Mouse (Mus musculus) MEL-GATA-1-ER (cell line): Measurements from ENCODE around the gene Slc22a3.

Source experiments
- DNase-seq: peaks from one replicate; pipeline ENCODE4 v3.0.0-alpha.2; 2012; ENCODE audit warnings: low read depth; ENCODE audit errors: extremely low read depth

Gene Slc22a3

DNA sequence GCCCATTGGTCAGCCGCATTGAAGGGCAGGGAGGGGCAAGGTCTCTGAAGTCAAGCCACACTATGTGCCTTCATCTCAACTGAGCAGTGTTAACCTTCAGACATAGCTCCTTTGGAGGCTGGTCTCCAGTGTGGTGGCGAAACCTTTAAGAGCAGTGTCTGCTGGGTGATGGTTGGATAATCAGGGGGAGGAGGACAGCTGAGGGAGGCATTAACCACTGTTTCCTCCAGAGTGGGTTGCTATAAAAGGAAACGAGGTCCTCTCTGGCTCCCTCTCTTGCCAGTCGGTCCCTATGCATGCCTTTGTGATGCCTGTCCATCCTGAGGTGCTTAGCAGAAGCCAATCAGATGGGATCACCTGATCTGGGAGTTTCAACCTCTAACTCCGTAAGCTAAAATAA is 38.8 kb downstream of the Slc22a3 start:
- no peak for DNase-seq

DNA sequence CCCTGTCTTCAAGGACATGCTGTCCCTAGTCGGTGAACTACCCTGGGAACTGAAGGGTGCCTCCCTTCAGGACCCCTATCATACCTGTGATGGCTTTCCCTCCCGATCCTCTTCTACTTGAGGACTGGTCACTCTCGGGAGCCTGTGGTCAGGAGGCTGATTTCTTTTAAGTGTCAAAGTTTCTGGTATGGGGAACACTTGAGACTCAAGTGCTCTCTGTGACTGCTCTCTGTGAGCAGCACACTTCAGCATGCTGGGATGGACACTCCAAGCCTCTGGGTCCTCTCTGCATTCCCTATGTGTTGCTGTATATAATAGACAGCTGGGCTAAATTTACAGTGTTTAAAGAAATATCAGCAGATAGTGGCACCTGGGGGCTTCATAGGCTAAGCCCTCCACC is 39.9 kb downstream of the Slc22a3 start:
- DNase-seq = no peak

DNA sequence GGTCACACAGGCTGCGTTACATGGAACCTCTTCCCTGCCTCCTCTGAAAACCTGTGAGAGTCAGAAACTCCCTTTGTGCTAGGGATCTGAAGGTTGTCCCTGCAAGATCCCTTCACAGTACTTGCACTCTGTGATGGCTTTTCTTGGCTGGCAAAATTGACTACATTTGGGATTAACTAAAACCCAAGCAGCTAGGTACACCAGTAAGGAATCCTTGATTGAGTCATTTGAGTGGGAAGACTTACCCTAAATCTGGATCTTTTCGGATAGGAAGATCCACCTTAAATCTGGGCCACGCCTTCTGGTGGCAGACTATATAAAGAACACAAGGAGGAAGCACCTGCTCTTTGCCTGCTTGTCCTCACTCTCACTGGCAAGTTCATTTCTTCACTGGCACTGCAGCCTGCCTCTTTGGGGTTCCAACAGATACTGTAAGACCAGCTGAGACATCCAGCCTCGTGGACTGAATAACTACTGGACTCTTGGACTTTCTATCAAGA is 41.0 kb downstream of the Slc22a3 start:
- DNase-seq = no peak

DNA sequence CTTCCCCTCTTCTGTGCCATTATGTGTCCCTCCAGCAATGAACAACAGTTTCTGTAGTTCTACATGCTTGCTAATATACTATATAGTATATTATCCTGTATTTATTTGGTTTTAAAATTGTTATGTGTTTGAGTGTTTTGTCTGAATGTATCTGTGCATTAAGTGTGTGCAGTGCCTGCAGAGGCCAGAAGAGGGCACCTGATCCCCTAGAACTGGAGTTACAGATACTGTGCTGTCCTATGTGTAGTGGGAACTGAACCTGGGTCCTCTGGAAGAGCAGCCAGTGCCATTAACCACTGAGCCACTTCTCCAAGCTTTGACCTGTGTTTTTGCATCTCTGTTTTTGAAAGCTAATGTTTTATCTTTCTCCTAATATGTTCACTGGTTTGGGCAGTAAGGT is 46.3 kb downstream of the Slc22a3 start:
- no peak for DNase-seq

DNA sequence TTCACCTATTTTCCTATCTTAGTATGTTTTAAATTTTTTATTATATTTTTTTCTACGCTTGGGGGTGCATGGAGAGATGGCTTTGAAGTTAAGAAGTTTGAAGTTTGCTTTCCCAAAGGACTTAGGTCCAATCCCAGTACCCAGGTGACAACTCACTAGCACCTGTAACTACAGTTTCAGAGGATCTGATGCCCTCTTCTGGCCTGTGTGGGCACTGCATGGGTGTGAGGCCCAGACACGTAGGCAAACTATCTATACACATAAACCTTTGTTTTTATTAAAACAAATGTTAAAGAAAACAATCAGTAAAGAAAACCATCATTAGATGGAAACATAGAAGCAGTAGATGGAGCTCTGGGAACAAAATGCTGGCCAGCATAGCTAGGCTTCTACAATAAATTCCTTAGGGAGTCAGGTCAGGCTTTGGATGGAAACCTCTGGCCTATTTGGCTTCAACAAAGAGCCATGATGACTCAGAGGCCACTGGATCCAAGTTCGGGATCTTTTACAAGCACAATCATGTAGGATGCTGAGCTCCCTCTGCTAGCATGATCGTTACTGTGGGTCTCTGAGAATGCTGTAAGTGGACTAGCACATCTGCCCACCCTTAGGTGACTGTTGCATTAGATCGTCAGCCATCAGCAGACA is 52.2 kb downstream of the Slc22a3 start:
- no peak for DNase-seq

DNA sequence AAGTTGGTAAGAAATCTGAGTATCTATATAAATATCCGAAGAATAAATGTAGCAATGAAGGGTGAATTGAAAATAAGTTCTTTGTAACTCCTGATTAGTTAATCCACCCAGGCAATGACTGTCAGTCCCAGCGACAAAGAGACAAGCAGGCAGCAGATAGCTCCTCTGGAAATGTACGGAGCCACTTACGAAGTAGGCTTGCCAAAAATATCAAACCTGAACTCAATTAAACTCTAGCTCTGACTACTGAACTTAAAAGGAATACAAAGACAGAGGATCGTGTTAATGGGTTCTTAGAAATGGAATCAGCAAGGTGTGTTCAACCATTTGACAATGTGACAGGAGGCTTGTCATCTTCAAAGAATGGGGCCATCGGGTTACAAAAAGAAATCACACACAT is 53.8 kb downstream of the Slc22a3 start:
- DNase-seq = no peak

DNA sequence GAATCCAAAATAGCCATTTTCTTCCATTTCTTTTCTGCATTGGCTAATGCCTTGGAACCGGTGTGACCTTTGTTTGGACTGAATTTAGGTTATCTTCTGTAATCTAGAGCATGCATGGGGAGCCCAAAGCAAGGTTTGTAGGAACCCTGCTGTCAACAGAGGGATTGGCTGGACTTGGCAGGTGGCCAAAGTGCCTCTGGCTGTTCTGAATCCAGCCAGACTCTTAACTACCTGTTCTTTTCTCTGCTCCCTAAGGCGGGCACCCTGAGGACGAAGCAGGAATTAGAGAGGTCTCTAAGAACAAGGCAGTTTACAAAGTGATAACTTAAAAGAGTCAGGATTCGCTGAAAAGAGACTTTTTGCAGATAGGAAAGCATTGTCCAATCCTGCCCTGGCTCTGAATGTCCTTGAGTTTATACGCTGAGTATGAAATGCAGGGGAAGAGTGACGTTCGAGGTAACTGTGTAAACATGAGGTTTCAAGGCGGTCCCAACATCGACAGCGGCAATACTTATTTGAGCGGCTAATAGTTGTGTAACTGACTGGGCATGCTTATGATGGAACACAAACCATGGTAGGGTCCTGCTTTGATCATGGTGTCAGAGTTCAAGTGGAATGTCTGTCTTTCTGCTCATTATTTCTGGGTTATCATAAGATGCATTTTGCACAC is 54.5 kb downstream of the Slc22a3 start:
- DNase-seq = no peak

DNA sequence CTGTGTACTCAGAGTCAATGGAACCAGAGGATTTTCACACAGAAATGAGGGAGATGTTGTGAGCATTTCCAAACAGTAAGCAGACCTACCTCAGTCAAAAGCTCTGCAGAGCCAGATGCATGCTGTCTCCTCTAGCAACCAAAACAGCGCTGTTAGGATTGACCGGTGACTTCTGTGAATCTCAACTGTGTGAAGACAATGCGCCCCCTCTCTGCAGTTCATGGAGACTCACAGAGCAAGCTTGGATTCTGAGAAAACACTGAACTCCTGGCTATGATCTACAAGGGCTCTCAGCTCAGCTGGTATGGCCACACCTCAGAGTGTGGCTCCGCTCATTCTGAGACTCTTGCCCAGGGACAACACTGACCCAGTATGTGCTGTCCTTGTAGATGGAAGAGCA is 56.3 kb downstream of the Slc22a3 start:
- DNase-seq = no peak

DNA sequence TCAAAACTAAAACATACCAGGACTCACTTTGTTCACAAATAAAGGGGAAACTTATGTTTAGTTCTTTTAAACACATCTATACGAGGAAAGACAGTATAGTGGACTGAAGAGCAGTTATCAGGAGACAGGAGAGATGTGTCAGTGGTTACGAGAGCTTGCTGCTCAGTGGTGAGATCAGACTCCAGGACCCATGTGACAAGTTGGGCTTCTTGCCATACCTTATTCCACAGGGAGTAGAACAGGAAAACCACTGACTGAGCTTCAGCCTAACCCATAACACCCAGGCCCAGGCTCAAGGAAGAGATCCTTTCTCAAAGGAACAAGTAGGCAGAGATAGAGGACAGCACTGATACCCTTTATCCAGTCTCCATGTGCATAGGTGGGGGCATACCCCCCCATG is 62.9 kb downstream of the Slc22a3 start:
- no peak for DNase-seq

DNA sequence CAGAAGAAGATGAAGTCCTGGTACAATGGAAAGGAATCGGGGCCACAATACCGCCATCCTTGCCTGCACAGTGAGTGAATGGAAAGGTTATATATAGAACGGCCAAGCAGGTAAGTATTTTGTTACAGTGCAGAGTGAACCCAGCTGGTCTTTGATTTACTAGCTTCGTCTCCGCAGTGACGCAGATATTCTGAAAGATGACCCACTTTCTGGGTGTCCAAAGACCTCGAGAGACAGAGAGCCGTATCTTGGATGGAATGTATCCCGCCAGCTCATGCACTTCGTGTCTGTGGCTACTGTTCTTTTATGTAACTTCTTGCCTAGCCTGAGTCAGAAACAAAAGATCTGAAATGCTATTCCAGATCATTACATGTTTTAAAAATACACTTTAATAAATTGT is 69.7 kb downstream of the Slc22a3 start:
- DNase-seq = no peak

DNA sequence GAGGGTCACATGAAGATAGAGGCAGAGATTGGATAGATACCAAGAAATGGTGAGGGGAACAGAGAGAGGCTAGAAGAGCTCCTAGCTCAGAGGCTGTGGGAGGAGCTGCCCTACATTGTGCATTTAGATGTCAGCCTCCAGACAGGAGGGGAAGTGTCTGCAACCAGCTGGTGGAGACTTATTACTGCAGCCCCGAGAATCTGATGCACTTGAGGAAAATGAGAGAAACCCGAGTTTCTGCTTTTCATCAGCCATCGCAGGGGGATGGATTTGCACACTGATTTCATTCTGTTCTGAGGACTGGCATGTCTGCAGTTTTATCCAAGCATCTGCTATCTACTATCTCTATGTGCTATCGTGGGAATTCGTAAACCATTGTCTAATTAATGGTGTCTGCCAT is 75.8 kb downstream of the Slc22a3 start:
- DNase-seq = no peak

DNA sequence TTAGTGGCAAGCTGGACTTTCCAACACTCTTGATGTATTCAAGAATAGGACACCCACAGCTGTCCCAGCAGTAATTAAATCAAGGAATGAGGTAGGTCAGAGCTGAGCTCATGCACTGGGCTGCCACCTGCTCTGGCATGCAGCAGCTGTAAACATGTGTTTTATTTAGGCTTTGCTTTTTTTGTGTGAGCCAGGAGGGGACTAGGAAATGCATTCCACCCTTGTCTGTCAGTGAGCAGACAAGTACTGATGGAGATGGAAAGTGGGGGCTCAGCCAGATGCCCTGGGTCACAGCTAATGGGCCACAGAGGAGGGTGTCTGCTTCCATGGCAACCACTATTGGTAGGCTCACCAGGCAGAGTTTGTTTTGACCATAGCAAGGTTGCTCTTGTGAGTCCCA is 79.1 kb downstream of the Slc22a3 start:
- DNase-seq = no peak

DNA sequence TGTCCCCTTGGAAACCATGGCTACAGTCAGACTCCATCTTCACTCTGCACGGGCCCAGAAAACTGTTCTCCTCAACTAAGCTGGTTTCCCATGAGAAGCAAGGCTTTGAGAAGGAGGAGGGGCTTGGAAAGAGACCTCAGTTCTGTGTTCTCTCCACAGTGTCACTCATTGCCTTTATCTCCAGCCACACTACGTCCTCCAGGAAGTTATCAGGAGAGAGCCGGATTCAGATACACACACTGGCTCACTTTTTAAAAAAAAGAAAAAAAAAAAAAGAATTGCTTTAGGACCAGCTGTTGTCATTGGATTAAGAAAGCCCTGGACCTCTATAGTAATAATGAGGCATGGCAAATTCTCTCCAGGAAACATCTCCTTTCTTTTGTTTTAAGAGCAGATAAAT is 80.3 kb downstream of the Slc22a3 start:
- peak; percentile 84 for DNase-seq

DNA sequence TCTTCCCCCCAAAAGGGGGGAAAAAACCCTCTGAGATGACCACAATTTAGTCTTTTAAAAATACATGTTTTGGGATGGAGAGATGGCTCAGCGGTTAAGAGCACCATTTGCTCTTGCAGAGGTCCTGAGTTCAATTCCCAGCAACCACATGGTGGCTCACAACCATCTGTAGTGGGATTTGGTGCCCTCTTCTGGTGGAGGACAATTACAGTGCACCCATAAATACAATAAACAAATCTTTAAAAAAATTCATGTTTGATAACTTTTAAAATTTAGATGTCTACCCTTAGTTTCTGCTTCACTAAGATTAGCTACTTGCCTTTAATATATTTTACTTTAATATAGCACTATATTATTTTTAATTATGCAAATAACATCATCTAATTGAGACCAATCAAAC is 85.4 kb downstream of the Slc22a3 start:
- DNase-seq = no peak

DNA sequence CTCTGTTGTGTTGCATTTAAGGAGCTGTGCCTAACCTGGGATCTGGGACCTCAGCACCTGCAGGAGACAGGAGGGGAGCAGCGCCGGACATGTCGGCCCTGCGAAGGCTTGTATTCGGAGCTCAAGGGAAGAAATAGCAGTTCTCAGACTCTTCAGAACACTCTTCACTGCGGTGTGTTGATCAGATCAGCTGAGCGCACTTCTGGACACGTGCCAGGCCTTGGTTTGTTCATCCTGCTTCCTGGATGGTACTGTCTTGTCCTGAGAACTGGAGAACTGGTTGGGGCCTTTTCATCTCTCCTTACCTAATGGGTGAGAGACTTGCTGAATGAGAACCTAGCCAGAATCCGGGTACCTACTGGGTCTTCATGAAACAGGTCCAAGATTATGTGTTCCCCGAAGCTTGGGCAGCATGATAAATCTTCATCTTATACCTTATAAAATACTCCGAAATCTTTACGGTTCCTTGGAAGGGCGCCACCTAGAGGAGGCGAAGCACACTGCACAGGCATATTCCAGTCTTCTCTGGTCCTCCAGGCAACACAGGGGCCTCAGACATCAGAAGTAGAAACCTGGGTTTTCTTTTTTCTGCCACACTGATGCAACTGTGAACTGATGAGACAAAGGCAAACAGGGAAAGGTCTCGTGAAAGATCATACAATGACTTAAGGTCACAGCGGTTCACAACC is 86.5 kb downstream of the Slc22a3 start:
- DNase-seq = no peak

DNA sequence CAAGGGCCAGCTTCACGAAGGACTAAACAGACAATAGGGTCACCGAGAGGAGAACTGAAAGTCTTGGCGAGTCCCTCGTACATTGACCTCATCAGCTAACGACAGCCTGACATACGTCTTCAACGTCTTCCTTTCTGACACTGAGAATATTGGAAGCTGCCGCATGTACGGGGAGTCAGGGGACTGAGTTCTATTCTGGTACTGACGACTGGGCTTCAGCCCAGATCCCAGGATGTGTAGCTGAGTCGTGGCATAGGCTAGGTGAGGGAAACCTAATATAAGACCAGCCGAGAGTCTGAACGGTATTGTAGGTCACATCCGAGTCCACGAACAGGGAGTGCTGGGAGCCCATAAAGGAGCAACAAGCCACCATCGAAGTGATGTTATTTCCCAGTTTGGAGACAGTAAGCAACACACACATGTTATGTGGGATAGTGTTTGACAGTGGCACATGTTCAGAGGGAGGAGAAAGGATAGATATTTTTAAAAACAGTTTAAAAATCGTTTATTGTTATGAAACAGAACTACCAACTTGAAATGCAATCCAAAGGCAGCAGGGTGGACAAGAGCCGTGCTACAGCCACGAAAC is 87.9 kb downstream of the Slc22a3 start:
- DNase-seq = no peak

DNA sequence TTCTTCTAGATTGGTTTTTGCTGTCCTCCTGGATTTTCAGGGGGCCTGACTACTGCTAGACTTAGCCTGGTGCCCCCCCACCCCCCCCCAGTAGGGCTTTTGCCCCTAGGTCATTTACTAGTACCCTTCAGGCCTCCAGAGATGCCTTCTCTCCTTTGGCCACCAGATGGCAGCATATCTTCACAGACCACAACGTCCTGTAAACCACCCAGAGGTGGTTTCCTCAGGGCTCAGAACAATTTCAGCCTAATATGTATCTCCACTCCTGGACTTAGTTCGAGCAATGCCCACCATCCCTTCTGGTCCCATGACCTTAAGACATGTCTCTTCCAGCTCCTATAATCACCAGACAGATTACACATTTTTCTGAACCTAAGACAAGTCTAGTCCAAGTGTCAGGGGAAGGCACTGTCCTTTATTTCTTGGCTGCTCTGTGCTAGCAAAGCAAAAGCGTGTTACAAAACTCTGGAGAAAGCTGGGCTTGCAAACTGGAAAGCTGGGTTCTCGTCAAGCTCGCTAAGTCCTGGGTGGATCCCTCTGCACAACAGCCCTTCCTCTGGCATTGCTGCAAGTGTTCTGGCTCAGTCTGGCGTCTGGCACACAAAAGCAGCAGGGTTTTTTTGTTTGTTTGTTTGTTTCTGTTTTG is 91.1 kb downstream of the Slc22a3 start:
- DNase-seq = peak; percentile 27

DNA sequence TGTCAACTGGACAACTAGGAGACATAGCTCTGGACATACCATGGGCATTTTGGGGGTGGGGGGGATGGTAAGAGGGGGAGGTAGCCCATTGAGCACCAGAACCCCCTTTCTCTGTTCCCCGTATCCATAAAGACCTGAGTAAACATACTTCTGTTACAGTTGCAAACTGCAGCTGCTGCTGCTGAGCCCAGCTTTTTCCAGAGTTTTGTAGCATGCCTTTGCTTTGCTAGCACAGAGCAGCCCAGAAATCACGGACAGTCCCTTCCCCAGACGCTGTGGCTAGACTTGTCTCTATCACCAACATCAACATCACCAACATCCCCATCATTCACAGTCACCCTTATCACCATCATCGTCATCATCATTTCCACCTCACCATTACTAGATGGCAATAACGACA is 91.8 kb downstream of the Slc22a3 start:
- no peak for DNase-seq

DNA sequence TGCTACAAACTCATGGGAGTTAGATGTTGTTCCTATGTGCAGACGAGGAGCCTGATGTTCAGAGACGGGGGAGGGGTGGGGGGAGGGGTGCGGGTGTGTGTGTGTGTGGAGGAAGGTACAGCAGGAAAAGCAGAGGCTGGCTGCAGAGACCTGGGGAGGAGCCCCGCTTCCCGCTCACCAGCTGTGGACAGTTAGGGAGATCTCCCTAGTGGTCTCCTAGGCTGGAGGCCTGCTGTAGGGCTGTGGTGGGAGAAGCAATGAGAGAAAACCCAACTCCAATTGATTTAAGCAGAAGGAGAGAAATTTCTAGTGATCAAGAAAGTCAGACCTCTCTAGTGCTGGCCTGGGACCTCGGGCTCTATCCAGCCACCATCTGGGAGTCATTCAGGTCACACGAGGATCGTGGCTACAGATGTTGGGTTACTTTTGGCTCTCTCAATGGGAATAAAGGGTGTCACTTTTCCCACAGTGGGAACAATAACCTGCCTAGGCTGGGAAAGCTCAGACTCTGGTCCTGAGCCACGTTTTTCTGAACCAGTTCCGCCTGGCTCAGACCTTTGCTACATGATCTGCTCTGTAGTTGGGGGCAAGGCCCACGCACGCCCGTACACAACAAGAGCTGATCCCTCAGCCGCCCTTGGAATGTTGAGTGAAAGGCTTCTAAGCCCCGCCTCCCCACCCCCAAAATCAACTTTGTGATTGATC is 92.3 kb downstream of the Slc22a3 start:
- no peak for DNase-seq

DNA sequence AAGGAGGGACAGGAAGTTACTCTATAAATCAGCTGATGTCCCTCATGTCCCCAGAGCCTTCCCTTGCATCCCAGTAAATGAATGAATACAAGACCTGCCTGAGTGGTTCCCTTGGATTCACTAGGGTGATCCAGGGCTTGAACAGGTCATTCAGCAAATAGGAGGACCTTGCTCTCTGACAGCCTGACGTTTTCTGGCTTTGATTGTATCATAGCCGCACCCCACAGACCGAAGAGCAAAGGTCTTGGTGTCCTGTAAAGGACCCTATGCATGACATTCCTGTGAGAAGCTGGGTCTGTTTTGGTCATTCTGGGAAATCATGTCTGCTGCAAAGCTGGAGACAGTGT is 94.6 kb downstream of the Slc22a3 start:
- no peak for DNase-seq

DNA sequence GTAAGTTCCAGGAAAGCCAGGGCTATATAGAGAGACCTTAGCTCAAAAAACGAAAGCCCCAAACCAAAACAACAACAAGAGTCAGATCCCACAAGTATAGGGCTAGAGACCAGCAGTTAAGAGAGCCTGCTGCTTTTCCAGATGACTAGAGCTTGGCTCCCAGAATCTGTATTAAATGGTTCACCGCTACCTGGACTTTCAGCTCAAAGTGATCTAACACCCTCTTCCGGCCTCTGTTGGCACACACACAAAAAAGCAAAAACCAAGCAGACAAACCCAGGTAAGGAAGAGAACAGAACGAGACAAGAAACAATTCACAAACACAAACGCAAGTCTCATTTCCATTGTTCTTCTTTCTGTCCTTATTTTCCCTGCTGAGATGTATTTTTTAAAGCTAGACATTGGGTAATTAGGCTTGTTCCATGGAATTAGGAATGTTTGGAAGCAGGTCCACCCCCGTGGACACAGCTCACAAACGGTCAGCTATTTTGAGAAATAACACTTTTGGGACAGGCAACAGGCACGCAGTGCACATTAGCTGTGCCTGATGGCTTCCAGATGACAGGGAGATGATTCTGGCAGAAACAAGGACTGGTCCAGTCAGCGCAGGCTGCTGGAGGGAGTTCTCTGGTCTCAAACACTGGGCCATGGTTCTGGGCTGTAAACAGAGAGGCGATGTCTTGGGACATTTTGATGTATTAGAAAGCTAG is 95.2 kb downstream of the Slc22a3 start:
- DNase-seq = no peak
